Mouse (Mus musculus): ENCODE measurements around the gene Olfr2. TPM values are rescaled to one million over a fixed set of nuclear protein-coding genes. Genes with fewer than 3 reads are reported as not detected.

Olfr2 gene
- polyA plus RNA-seq (2014; fragmentation: Nextera tagmentation; extraction: Ambion mirVana), result not detected in 2 replicates

- H3K27ac ChIP-seq (ENCODE audit: low read depth, low read length), result no peak within 1 kb of the TSS
- DNase-seq (ENCODE audit: low spot score), result no peak
- no peaks in the 10 kb centered on the region for H3K27me3 ChIP-seq (ENCODE audit: control insufficient read depth, insufficient read depth, low read length)
- no peaks in the 10 kb centered on the region for H3K4me1 ChIP-seq (replicated peaks; ENCODE audit: control insufficient read depth, insufficient read depth, low read length)
- no peak within 1 kb of the TSS for H3K9ac ChIP-seq (ENCODE audit: low read length)
- no peaks in the 10 kb centered on the region for H3K36me3 ChIP-seq (ENCODE audit: control insufficient read depth, insufficient read depth, low read length)
- H3K4me3 ChIP-seq (ENCODE audit: low read depth, low read length), result no peak within 1 kb of the TSS
- ATAC-seq (replicated peaks; ENCODE audit: low FRiP score), result no peak
- no peak within 1 kb of the TSS for H3K4me2 ChIP-seq (ENCODE audit: low read depth, low read length, severe bottlenecking)
- no peaks in the 10 kb centered on the region for H3K9me3 ChIP-seq (ENCODE audit: control insufficient read depth, low read length)
- 67% methylated on average over 1 of the region's 1 CpGs for WGBS
Measured at GRCm38 (mm10) chr7:107005972-107006371, at the start of gene Olfr2. TSS of gene Olfr2 (minus strand) at chr7:107006072.

GRCm38 (mm10) chr7:107047578-107047977 lies 41.7 kb upstream of the Olfr2 start:
- no peak overlapping the region for H3K9ac ChIP-seq (ENCODE audit: low read length)
- H3K27ac ChIP-seq (ENCODE audit: low read depth, low read length), result no peak overlapping the region
- WGBS, result 52% methylated on average over 3 of the region's 3 CpGs
- H3K4me1 ChIP-seq (replicated peaks; ENCODE audit: control insufficient read depth, insufficient read depth, low read length), result no peaks in the 10 kb centered on the region
- no peak overlapping the region for H3K4me2 ChIP-seq (ENCODE audit: low read depth, low read length, severe bottlenecking)
- H3K27me3 ChIP-seq (ENCODE audit: control insufficient read depth, insufficient read depth, low read length), result no peaks in the 10 kb centered on the region
- ATAC-seq (replicated peaks; ENCODE audit: low FRiP score) (no peak), DNase-seq (ENCODE audit: low spot score) (no peak)
- no peaks in the 10 kb centered on the region for H3K36me3 ChIP-seq (ENCODE audit: control insufficient read depth, insufficient read depth, low read length)
- H3K4me3 ChIP-seq (ENCODE audit: low read depth, low read length), result no peak overlapping the region
- no peaks in the 10 kb centered on the region for H3K9me3 ChIP-seq (ENCODE audit: control insufficient read depth, low read length)

GRCm38 (mm10) chr7:107045833-107046232 lies 40.0 kb upstream of the Olfr2 start:
- ATAC-seq (replicated peaks; ENCODE audit: low FRiP score) (peak; percentile 51; the same call in 1 of the 2 replicates), DNase-seq (ENCODE audit: low spot score) (no peak)

GRCm38 (mm10) chr7:107044407-107044806 lies 38.5 kb upstream of the Olfr2 start:
- no peak overlapping the region for H3K9ac ChIP-seq (ENCODE audit: low read length)
- no peak overlapping the region for H3K4me3 ChIP-seq (ENCODE audit: low read depth, low read length)
- no peaks in the 10 kb centered on the region for H3K36me3 ChIP-seq (ENCODE audit: control insufficient read depth, insufficient read depth, low read length)
- DNase-seq (ENCODE audit: low spot score) (no peak), ATAC-seq (replicated peaks; ENCODE audit: low FRiP score) (no peak)
- H3K27me3 ChIP-seq (ENCODE audit: control insufficient read depth, insufficient read depth, low read length), result no peaks in the 10 kb centered on the region
- no peak overlapping the region for H3K4me2 ChIP-seq (ENCODE audit: low read depth, low read length, severe bottlenecking)
- no peaks in the 10 kb centered on the region for H3K4me1 ChIP-seq (replicated peaks; ENCODE audit: control insufficient read depth, insufficient read depth, low read length)
- no peaks in the 10 kb centered on the region for H3K9me3 ChIP-seq (ENCODE audit: control insufficient read depth, low read length)
- no peak overlapping the region for H3K27ac ChIP-seq (ENCODE audit: low read depth, low read length)
- WGBS, result 94% methylated on average over 1 of the region's 1 CpGs

More at GRCm38 (mm10) chr7:107045833-107046232, 40.0 kb upstream of the Olfr2 start:
- Histone ChIP-seq H3K27me3 (ENCODE audit: control insufficient read depth, insufficient read depth, low read length) (no peaks in the 10 kb centered on the region), H3K4me2 (ENCODE audit: low read depth, low read length, severe bottlenecking) (no peak overlapping the region), H3K4me1 (replicated peaks; ENCODE audit: control insufficient read depth, insufficient read depth, low read length) (no peaks in the 10 kb centered on the region), H3K4me3 (ENCODE audit: low read depth, low read length) (no peak overlapping the region), H3K9me3 (ENCODE audit: control insufficient read depth, low read length) (no peaks in the 10 kb centered on the region), H3K9ac (ENCODE audit: low read length) (no peak overlapping the region), H3K36me3 (ENCODE audit: control insufficient read depth, insufficient read depth, low read length) (no peaks in the 10 kb centered on the region), H3K27ac (ENCODE audit: low read depth, low read length) (no peak overlapping the region)
- WGBS, result 5% methylated on average over 5 of the region's 5 CpGs

- H3K4me1 ChIP-seq (replicated peaks; ENCODE audit: control insufficient read depth, insufficient read depth, low read length), result no peaks in the 10 kb centered on the region
- no peak for ATAC-seq (replicated peaks; ENCODE audit: low FRiP score)
- H3K4me2 ChIP-seq (ENCODE audit: low read depth, low read length, severe bottlenecking), result no peak overlapping the region
- no peak overlapping the region for H3K27ac ChIP-seq (ENCODE audit: low read depth, low read length)
- H3K9ac ChIP-seq (ENCODE audit: low read length), result no peak overlapping the region
- H3K4me3 ChIP-seq (ENCODE audit: low read depth, low read length), result no peak overlapping the region
- no peaks in the 10 kb centered on the region for H3K9me3 ChIP-seq (ENCODE audit: control insufficient read depth, low read length)
- no peak for DNase-seq (ENCODE audit: low spot score)
- WGBS, result 86% methylated on average over 3 of the region's 3 CpGs
- no peaks in the 10 kb centered on the region for H3K36me3 ChIP-seq (ENCODE audit: control insufficient read depth, insufficient read depth, low read length)
- H3K27me3 ChIP-seq (ENCODE audit: control insufficient read depth, insufficient read depth, low read length), result no peaks in the 10 kb centered on the region
Measured at GRCm38 (mm10) chr7:107043136-107043535, 37.3 kb upstream of the Olfr2 start.

GRCm38 (mm10) chr7:107039934-107040563 lies 34.2 kb upstream of the Olfr2 start:
- Histone ChIP-seq H3K27me3 (ENCODE audit: control insufficient read depth, insufficient read depth, low read length) (no peaks in the 10 kb centered on the region), H3K27ac (ENCODE audit: low read depth, low read length) (no peak overlapping the region), H3K9me3 (ENCODE audit: control insufficient read depth, low read length) (no peaks in the 10 kb centered on the region), H3K36me3 (ENCODE audit: control insufficient read depth, insufficient read depth, low read length) (no peaks in the 10 kb centered on the region), H3K4me3 (ENCODE audit: low read depth, low read length) (no peak overlapping the region), H3K4me2 (ENCODE audit: low read depth, low read length, severe bottlenecking) (no peak overlapping the region), H3K4me1 (replicated peaks; ENCODE audit: control insufficient read depth, insufficient read depth, low read length) (no peaks in the 10 kb centered on the region), H3K9ac (ENCODE audit: low read length) (no peak overlapping the region)
- DNase-seq (ENCODE audit: low spot score) (no peak), ATAC-seq (replicated peaks; ENCODE audit: low FRiP score) (no peak)
- WGBS, result 71% methylated on average over 2 of the region's 2 CpGs

- H3K9me3 ChIP-seq (ENCODE audit: control insufficient read depth, low read length), result no peaks in the 10 kb centered on the region
- ATAC-seq (replicated peaks; ENCODE audit: low FRiP score) (no peak), DNase-seq (ENCODE audit: low spot score) (no peak)
- WGBS, result 87% methylated on average over 1 of the region's 1 CpGs
- no peaks in the 10 kb centered on the region for H3K27me3 ChIP-seq (ENCODE audit: control insufficient read depth, insufficient read depth, low read length)
- no peaks in the 10 kb centered on the region for H3K4me1 ChIP-seq (replicated peaks; ENCODE audit: control insufficient read depth, insufficient read depth, low read length)
- no peaks in the 10 kb centered on the region for H3K36me3 ChIP-seq (ENCODE audit: control insufficient read depth, insufficient read depth, low read length)
- no peak within 1 kb of the TSS for H3K27ac ChIP-seq (ENCODE audit: low read depth, low read length)
- no peak within 1 kb of the TSS for H3K4me2 ChIP-seq (ENCODE audit: low read depth, low read length, severe bottlenecking)
- H3K4me3 ChIP-seq (ENCODE audit: low read depth, low read length), result no peak within 1 kb of the TSS
- H3K9ac ChIP-seq (ENCODE audit: low read length), result no peak within 1 kb of the TSS
Measured at GRCm38 (mm10) chr7:107030874-107031273, 25.0 kb upstream of the Olfr2 start, which contains the start of gene Olfr713. TSS of gene Olfr713 (plus strand) at chr7:107031174.

- Histone ChIP-seq H3K9me3 (ENCODE audit: control insufficient read depth, low read length) (no peaks in the 10 kb centered on the region), H3K27ac (ENCODE audit: low read depth, low read length) (no peak overlapping the region), H3K27me3 (ENCODE audit: control insufficient read depth, insufficient read depth, low read length) (no peaks in the 10 kb centered on the region), H3K9ac (ENCODE audit: low read length) (no peak overlapping the region), H3K36me3 (ENCODE audit: control insufficient read depth, insufficient read depth, low read length) (no peaks in the 10 kb centered on the region), H3K4me1 (replicated peaks; ENCODE audit: control insufficient read depth, insufficient read depth, low read length) (no peaks in the 10 kb centered on the region), H3K4me2 (ENCODE audit: low read depth, low read length, severe bottlenecking) (no peak overlapping the region), H3K4me3 (ENCODE audit: low read depth, low read length) (no peak overlapping the region)
- ATAC-seq (replicated peaks; ENCODE audit: low FRiP score) (no peak), DNase-seq (ENCODE audit: low spot score) (no peak)
- 68% methylated on average over 3 of the region's 3 CpGs for WGBS
Measured at GRCm38 (mm10) chr7:107004169-107004568, 1.7 kb downstream of the Olfr2 start.

GRCm38 (mm10) chr7:107000798-107001197 lies 5.1 kb downstream of the Olfr2 start:
- Histone ChIP-seq H3K36me3 (ENCODE audit: control insufficient read depth, insufficient read depth, low read length) (no peaks in the 10 kb centered on the region), H3K9ac (ENCODE audit: low read length) (no peak overlapping the region), H3K27me3 (ENCODE audit: control insufficient read depth, insufficient read depth, low read length) (no peaks in the 10 kb centered on the region), H3K9me3 (ENCODE audit: control insufficient read depth, low read length) (no peaks in the 10 kb centered on the region), H3K4me2 (ENCODE audit: low read depth, low read length, severe bottlenecking) (no peak overlapping the region), H3K27ac (ENCODE audit: low read depth, low read length) (no peak overlapping the region), H3K4me1 (replicated peaks; ENCODE audit: control insufficient read depth, insufficient read depth, low read length) (no peaks in the 10 kb centered on the region), H3K4me3 (ENCODE audit: low read depth, low read length) (no peak overlapping the region)
- DNase-seq (ENCODE audit: low spot score), result no peak
- WGBS, result 90% methylated on average over 7 of the region's 7 CpGs
- ATAC-seq (replicated peaks; ENCODE audit: low FRiP score), result no peak
